Mouse (Mus musculus) embryonic facial prominence, embryonic 11.5 days (tissue): ENCODE results near the gene Taf4. TPM values are rescaled to one million over a fixed set of nuclear protein-coding genes. Genes with fewer than 3 reads are reported as not detected.

Experiments used
- ATAC-seq: fragments of 200-750 bp; cut with Nextera tagmentation; replicated peaks from 2 replicates; pipeline ENCODE4 v1.8.0; 2017; ENCODE audit warnings: low read depth; ENCODE audit not compliant: insufficient number of reproducible peaks, low FRiP score, low TSS enrichment
- DNase-seq: peaks from one replicate; pipeline ENCODE4 v3.0.0-alpha.2; 2015; ENCODE audit warnings: low spot score
- H3K27ac ChIP-seq: fragments of 300-500 bp; sonication (generic); replicated peaks from 2 replicates; pipeline ENCODE4 v1.5.1; 2014; ENCODE audit warnings: mild to moderate bottlenecking, low read depth, low read length, control low read depth
- H3K27me3 ChIP-seq: fragments of 300-500 bp; sonication (generic); 2 replicates; pipeline ENCODE4 v1.6.1; 2014; ENCODE audit warnings: mild to moderate bottlenecking, low read length, moderate library complexity, mixed read lengths; ENCODE audit not compliant: control insufficient read depth, insufficient read depth
- H3K36me3 ChIP-seq: fragments of 300-500 bp; sonication (generic); replicated peaks from 2 replicates; pipeline ENCODE4 v1.6.1; 2014; ENCODE audit warnings: low read depth, mild to moderate bottlenecking, low read length, moderate library complexity, mixed read lengths; ENCODE audit not compliant: control insufficient read depth, insufficient read depth
- H3K4me1 ChIP-seq: fragments of 300-500 bp; sonication (generic); 2 replicates; pipeline ENCODE4 v1.6.1; 2014; ENCODE audit warnings: low read length, mixed read lengths; ENCODE audit not compliant: control insufficient read depth, insufficient read depth
- H3K4me2 ChIP-seq: fragments of 300-500 bp; sonication (generic); 2 replicates; pipeline ENCODE4 v1.6.1; 2014; ENCODE audit warnings: low read depth, mild to moderate bottlenecking, control low read depth, low read length, moderate library complexity
- H3K4me3 ChIP-seq: fragments of 300-500 bp; sonication (generic); 2 replicates; pipeline ENCODE4 v1.5.1; 2014; ENCODE audit warnings: low read depth, low read length, control low read depth
- H3K9ac ChIP-seq: fragments of 300-500 bp; sonication (generic); replicated peaks from 2 replicates; pipeline ENCODE4 v1.6.1; 2014; ENCODE audit warnings: mild to moderate bottlenecking, control low read depth, low read length
- H3K9me3 ChIP-seq: fragments of 300-500 bp; sonication (generic); replicated peaks from 2 replicates; pipeline ENCODE4 v1.6.1; 2016; ENCODE audit warnings: mild to moderate bottlenecking, low read length, inconsistent platforms, mixed read lengths; ENCODE audit not compliant: control insufficient read depth
- WGBS: fragments of 180-500 bp; shearing (Covaris S2); extraction: QIAGEN DNeasy Blood & Tissue Kit; methylation state at CpG from one replicate; pipeline ENCODE4 v1.1.7; 2014; 5-methylcytosine and 5-hydroxymethylcytosine counted together
- polyA plus RNA-seq: library from polyadenylated mRNA; unstranded; fragments of >200 nt; fragmentation: Nextera tagmentation; extraction: Ambion mirVana; gene quantifications from 2 replicates; pipeline ENCODE4 v1.2.1, GENCODE M21; 2014

Gene Taf4
- polyA plus RNA-seq, 1 experiment from 2014 or later, result 4.4 TPM

- ATAC-seq (no peak), DNase-seq (no peak)
- Histone ChIP-seq H3K4me1 (no peaks in the 10 kb centered on the region), H3K4me3 (no peak overlapping the region), H3K4me2 (no peak overlapping the region), H3K36me3 (no peaks in the 10 kb centered on the region), H3K9me3 (no peaks in the 10 kb centered on the region), H3K9ac (no peak overlapping the region), H3K27ac (no peak overlapping the region), H3K27me3 (no peaks in the 10 kb centered on the region)
- 73% methylated on average over 3 of the region's 3 CpGs for WGBS
Observed at GRCm38 (mm10) chr2:179867669-179868068, 108.8 kb downstream of the Taf4 start.

- DNase-seq (no peak), ATAC-seq (no peak)
- 75% methylated on average over 5 of the region's 5 CpGs for WGBS
- H3K4me3 ChIP-seq, result no peak overlapping the region
- H3K4me1 ChIP-seq, result no peaks in the 10 kb centered on the region
- no peaks in the 10 kb centered on the region for H3K9me3 ChIP-seq
- H3K27ac ChIP-seq, result no peak overlapping the region
- no peaks in the 10 kb centered on the region for H3K27me3 ChIP-seq
- H3K9ac ChIP-seq, result no peak overlapping the region
- no peak overlapping the region for H3K4me2 ChIP-seq
- no peaks in the 10 kb centered on the region for H3K36me3 ChIP-seq
Observed at GRCm38 (mm10) chr2:179865097-179865496, 111.3 kb downstream of the Taf4 start.

GRCm38 (mm10) chr2:179863266-179863665 lies 113.2 kb downstream of the Taf4 start:
- ATAC-seq (no peak), DNase-seq (peak; percentile 49)
- Histone ChIP-seq H3K4me1 (no peaks in the 10 kb centered on the region), H3K9ac (no peak overlapping the region), H3K9me3 (no peaks in the 10 kb centered on the region), H3K27ac (no peak overlapping the region), H3K4me2 (no peak overlapping the region), H3K27me3 (no peaks in the 10 kb centered on the region), H3K36me3 (no peaks in the 10 kb centered on the region), H3K4me3 (no peak overlapping the region)
- 70% methylated on average over 3 of the region's 3 CpGs for WGBS

GRCm38 (mm10) chr2:179862676-179863075 lies 113.8 kb downstream of the Taf4 start:
- ATAC-seq (no peak), DNase-seq (no peak)
- no peaks in the 10 kb centered on the region for H3K9me3 ChIP-seq
- no peaks in the 10 kb centered on the region for H3K4me1 ChIP-seq
- H3K27ac ChIP-seq, result no peak overlapping the region
- H3K9ac ChIP-seq, result no peak overlapping the region
- H3K4me2 ChIP-seq, result no peak overlapping the region
- 79% methylated on average over 3 of the region's 3 CpGs for WGBS
- no peaks in the 10 kb centered on the region for H3K36me3 ChIP-seq
- H3K4me3 ChIP-seq, result no peak overlapping the region
- no peaks in the 10 kb centered on the region for H3K27me3 ChIP-seq

Other genes with a start within 250 kb of the Taf4 start
- 9.8 and 11.1 TPM in 2 replicates for gene Lsm14b, start 48.3 kb upstream of the Taf4 start, polyA plus RNA-seq
- 751 and 753 TPM in 2 replicates for gene Psma7, start 65.8 kb upstream of the Taf4 start, polyA plus RNA-seq
- gene Ss18l1, start 65.9 kb upstream of the Taf4 start, polyA plus RNA-seq, result 8.0 and 9.5 TPM in 2 replicates
- 25.5 and 28.1 TPM in 2 replicates for gene Mtg2, start 93.9 kb upstream of the Taf4 start, polyA plus RNA-seq
- gene Hrh3, start 127.8 kb upstream of the Taf4 start, polyA plus RNA-seq, result 0.41 and 0.52 TPM in 2 replicates
- 31.5 and 33.0 TPM in 2 replicates for gene Osbpl2, start 142.7 kb upstream of the Taf4 start, polyA plus RNA-seq
- gene Adrm1, start 194.8 kb upstream of the Taf4 start, polyA plus RNA-seq, result 157 and 169 TPM in 2 replicates
- gene Lama5, start 249.2 kb upstream of the Taf4 start, polyA plus RNA-seq, result 6.9 and 11.5 TPM in 2 replicates